Mouse (Mus musculus): ENCODE measurements around the gene Wbp11. TPM values are rescaled to one million over a fixed set of nuclear protein-coding genes. Genes with fewer than 3 reads are reported as not detected.
A peak's percentile ranks its signal among the peaks of the same experiment; 100 is the strongest.

Wbp11 gene
- total RNA-seq, 2 experiments from 2014 or later: 114 to 116 TPM

DNA sequence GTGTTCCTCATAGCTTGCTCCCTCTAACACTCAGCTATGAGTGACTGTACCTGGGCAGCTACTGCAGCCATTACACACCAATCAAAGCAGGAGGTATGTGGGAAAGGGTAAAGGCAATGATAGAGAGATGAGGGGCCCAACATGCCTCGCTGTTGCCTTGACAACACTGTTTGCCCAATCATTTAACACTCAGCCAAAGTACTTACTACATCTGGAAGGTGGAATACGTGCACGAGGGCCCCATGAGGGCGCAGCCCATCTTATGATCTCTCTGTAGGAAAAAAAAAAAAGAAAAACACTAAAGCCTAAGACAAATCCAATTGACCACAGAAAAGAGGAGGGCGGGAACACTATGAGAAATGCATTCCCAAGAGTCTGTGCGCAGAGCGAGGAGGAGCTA lies 58.2 kb downstream of the Wbp11 start:
- H3K27ac ChIP-seq: no peak overlapping the region
- TF ChIP-seq CTCF (IDR thresholded peaks at IDR 0.05): no peak
- intact Hi-C loops (cut with DNase I): no loop called here
- H3K4me3 ChIP-seq: no peak overlapping the region
- peak in 1 of 2 experiments; percentile 1 for DNase-seq (ENCODE audit: extremely low spot score in 1 of 2, low spot score in 2 of 2)

- DNase-seq (ENCODE audit: extremely low spot score in 1 of 2, low spot score in 2 of 2): peak in 1 of 2 experiments; percentile 3
- no peak for TF ChIP-seq CTCF (IDR thresholded peaks at IDR 0.05)
- H3K27ac ChIP-seq: no peak overlapping the region
- intact Hi-C loops (cut with DNase I): no loop called here
- H3K4me3 ChIP-seq: no peak overlapping the region
Observed at GRCm38 (mm10) chr6:136769143-136769542, 58.9 kb downstream of the Wbp11 start.

DNA sequence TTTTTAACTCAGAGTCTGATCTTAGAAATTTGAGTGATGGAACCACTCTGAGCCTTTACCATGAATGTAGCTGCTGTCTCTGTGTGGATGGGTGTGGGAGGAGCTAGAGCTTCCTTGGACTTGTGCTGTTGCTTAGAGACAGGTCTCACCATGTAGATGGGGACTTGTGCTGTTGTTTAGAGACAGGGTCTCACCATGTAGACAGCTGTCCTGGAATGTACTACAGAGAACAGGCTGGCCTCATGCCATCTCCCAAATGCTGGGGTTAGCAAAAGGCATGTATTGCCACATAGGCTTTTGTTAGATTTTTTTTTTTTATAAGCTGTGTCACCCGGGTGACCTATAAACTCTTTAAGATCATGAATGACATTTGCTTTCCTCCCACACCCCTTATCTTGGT lies 64.1 kb downstream of the Wbp11 start:
- TF ChIP-seq CTCF (IDR thresholded peaks at IDR 0.05): no peak
- H3K4me3 ChIP-seq: no peak overlapping the region
- intact Hi-C loops (cut with DNase I): no loop called here
- DNase-seq (ENCODE audit: extremely low spot score in 1 of 2, low spot score in 2 of 2): no peak
- no peak overlapping the region for H3K27ac ChIP-seq

Small RNAs within 50 kb of the gene (microRNA-seq; reads per million reads assigned to microRNA genes)
- 0 reads per million in 2 experiments for gene Gm44364

Other genes starting within 250 kb of the Wbp11 start
- under 1 TPM in 1 of 2 experiments, not detected in 1; 0.45 TPM for gene Plbd1, start 166.3 kb downstream of the Wbp11 start, total RNA-seq (2021)
- gene Gucy2c, start 46.5 kb downstream of the Wbp11 start, total RNA-seq (2021): under 1 TPM; 0.38 to 0.40 TPM
- 10 to 100 TPM in 1 of 2 experiments, 1 to 10 TPM in 1; 8.2 to 10.4 TPM for gene Hist4h4, start 23.8 kb downstream of the Wbp11 start, total RNA-seq (2021)
- gene H2afj, start 20.0 kb downstream of the Wbp11 start, total RNA-seq (2021): 10 to 100 TPM; 54.7 to 59.1 TPM
- 1 to 10 TPM; 2.4 to 3.9 TPM for gene BC049715, start 607 bp downstream of the Wbp11 start, total RNA-seq (2021)
- 1 to 10 TPM; 4.2 to 4.4 TPM for gene Smco3, start 7.2 kb upstream of the Wbp11 start, total RNA-seq (2021)
- not detected for gene Art4, start 29.5 kb upstream of the Wbp11 start, total RNA-seq (2021)
- 10 to 100 TPM; 32.9 to 47.1 TPM for gene Mgp, start 47.6 kb upstream of the Wbp11 start, total RNA-seq (2021)
- under 1 TPM in 1 of 2 experiments, not detected in 1; 0.35 TPM for gene Erp27, start 93.9 kb upstream of the Wbp11 start, total RNA-seq (2021)
- 1 to 10 TPM; 1.6 to 3.0 TPM for gene Pde6h, start 95.6 kb upstream of the Wbp11 start, total RNA-seq (2021)
- 10 to 100 TPM; 10.2 to 13.0 TPM for gene Arhgdib, start 113.7 kb upstream of the Wbp11 start, total RNA-seq (2021)